Mouse (Mus musculus): Measurements from ENCODE around the gene P2rx6. TPM values are rescaled to one million over a fixed set of nuclear protein-coding genes. Genes with fewer than 3 reads are reported as not detected.
A peak's percentile ranks its signal among the peaks of the same experiment; 100 is the strongest.

The P2rx6 gene
- polyA plus RNA-seq, 1 experiment from 2014 or later = 3.0 TPM

- Histone ChIP-seq H3K4me1 (ENCODE audit: control insufficient read depth, insufficient read depth, low read depth, low read length) (peaks cover 14% of the 10 kb centered on the region), H3K36me3 (ENCODE audit: control insufficient read depth, insufficient read depth, low read length) (no peaks in the 10 kb centered on the region), H3K4me3 (ENCODE audit: low read length) (peak overlapping the region; percentile 55), H3K27me3 (replicated peaks; ENCODE audit: control insufficient read depth, insufficient read depth, low read length) (no peaks in the 10 kb centered on the region; the same call in 1 of the 2 replicates), H3K4me2 (ENCODE audit: low read length) (peak overlapping the region; percentile 82), H3K9ac (ENCODE audit: low read depth, low read length) (peak overlapping the region; percentile 73), H3K27ac (ENCODE audit: low read depth, low read length) (peak overlapping the region; percentile 76), H3K9me3 (ENCODE audit: control insufficient read depth, low read length) (no peaks in the 10 kb centered on the region)
- peak; percentile 92 for ATAC-seq
- 14% methylated on average over 42 of the region's 45 CpGs for WGBS
Measured at GRCm38 (mm10) chr16:17575870-17576824, 14.5 kb downstream of the P2rx6 start.

- H3K36me3 ChIP-seq (ENCODE audit: control insufficient read depth, insufficient read depth, low read length) = no peaks in the 10 kb centered on the region
- WGBS = 13% methylated on average over 8 of the region's 8 CpGs
- H3K27ac ChIP-seq (ENCODE audit: low read depth, low read length) = peak overlapping the region; percentile 54
- H3K9ac ChIP-seq (ENCODE audit: low read depth, low read length) = peak overlapping the region; percentile 73
- no peaks in the 10 kb centered on the region; the same call in 1 of the 2 replicates for H3K27me3 ChIP-seq (replicated peaks; ENCODE audit: control insufficient read depth, insufficient read depth, low read length)
- H3K4me3 ChIP-seq (ENCODE audit: low read length) = peak overlapping the region; percentile 55
- peaks cover 14% of the 10 kb centered on the region for H3K4me1 ChIP-seq (ENCODE audit: control insufficient read depth, insufficient read depth, low read depth, low read length)
- no peaks in the 10 kb centered on the region for H3K9me3 ChIP-seq (ENCODE audit: control insufficient read depth, low read length)
- H3K4me2 ChIP-seq (ENCODE audit: low read length) = peak overlapping the region; percentile 82
- ATAC-seq = no peak
Measured at GRCm38 (mm10) chr16:17576825-17577215, 15.1 kb downstream of the P2rx6 start.

GRCm38 (mm10) chr16:17583064-17583463 lies 21.4 kb downstream of the P2rx6 start, which contains the start of gene Slc7a4:
Slc7a4 (minus strand) TSS chr16:17583214.
- Histone ChIP-seq H3K4me2 (ENCODE audit: low read length) (no peak within 1 kb of the TSS), H3K27ac (ENCODE audit: low read depth, low read length) (no peak within 1 kb of the TSS), H3K4me3 (ENCODE audit: low read length) (no peak within 1 kb of the TSS), H3K27me3 (replicated peaks; ENCODE audit: control insufficient read depth, insufficient read depth, low read length) (no peaks in the 10 kb centered on the region), H3K9me3 (ENCODE audit: control insufficient read depth, low read length) (0 out of 2 replicates have a peak, but pooled peaks cover under 1% of the 10 kb centered on the region), H3K36me3 (ENCODE audit: control insufficient read depth, insufficient read depth, low read length) (no peaks in the 10 kb centered on the region), H3K9ac (ENCODE audit: low read depth, low read length) (no peak within 1 kb of the TSS), H3K4me1 (ENCODE audit: control insufficient read depth, insufficient read depth, low read depth, low read length) (no peaks in the 10 kb centered on the region)
- no peak for ATAC-seq
- 18% methylated on average over 8 of the region's 8 CpGs for WGBS

GRCm38 (mm10) chr16:17584555-17584954 lies 22.9 kb downstream of the P2rx6 start:
- Histone ChIP-seq H3K27ac (ENCODE audit: low read depth, low read length) (no peak overlapping the region), H3K36me3 (ENCODE audit: control insufficient read depth, insufficient read depth, low read length) (no peaks in the 10 kb centered on the region), H3K4me2 (ENCODE audit: low read length) (no peak overlapping the region), H3K4me1 (ENCODE audit: control insufficient read depth, insufficient read depth, low read depth, low read length) (no peaks in the 10 kb centered on the region), H3K27me3 (replicated peaks; ENCODE audit: control insufficient read depth, insufficient read depth, low read length) (no peaks in the 10 kb centered on the region), H3K4me3 (ENCODE audit: low read length) (no peak overlapping the region), H3K9me3 (ENCODE audit: control insufficient read depth, low read length) (0 out of 2 replicates have a peak, but pooled peaks cover 2% of the 10 kb centered on the region), H3K9ac (ENCODE audit: low read depth, low read length) (no peak overlapping the region)
- 84% methylated on average over 7 of the region's 7 CpGs for WGBS
- no peak for ATAC-seq

GRCm38 (mm10) chr16:17590731-17591130 lies 29.0 kb downstream of the P2rx6 start:
- 0 out of 2 replicates have a peak, but pooled peaks cover 2% of the 10 kb centered on the region for H3K9me3 ChIP-seq (ENCODE audit: control insufficient read depth, low read length)
- no peak for ATAC-seq
- H3K27ac ChIP-seq (ENCODE audit: low read depth, low read length) = no peak overlapping the region
- H3K4me2 ChIP-seq (ENCODE audit: low read length) = no peak overlapping the region
- H3K9ac ChIP-seq (ENCODE audit: low read depth, low read length) = no peak overlapping the region
- H3K4me1 ChIP-seq (ENCODE audit: control insufficient read depth, insufficient read depth, low read depth, low read length) = no peaks in the 10 kb centered on the region
- 43% methylated on average over 2 of the region's 2 CpGs for WGBS
- no peak overlapping the region for H3K4me3 ChIP-seq (ENCODE audit: low read length)
- H3K27me3 ChIP-seq (replicated peaks; ENCODE audit: control insufficient read depth, insufficient read depth, low read length) = no peaks in the 10 kb centered on the region
- H3K36me3 ChIP-seq (ENCODE audit: control insufficient read depth, insufficient read depth, low read length) = no peaks in the 10 kb centered on the region

GRCm38 (mm10) chr16:17600944-17601562 lies 39.4 kb downstream of the P2rx6 start:
- WGBS = 63% methylated on average over 3 of the region's 3 CpGs
- H3K9ac ChIP-seq (ENCODE audit: low read depth, low read length) = no peak overlapping the region
- H3K4me2 ChIP-seq (ENCODE audit: low read length) = no peak overlapping the region
- no peak overlapping the region for H3K27ac ChIP-seq (ENCODE audit: low read depth, low read length)
- no peaks in the 10 kb centered on the region; the same call in 1 of the 2 replicates for H3K4me1 ChIP-seq (ENCODE audit: control insufficient read depth, insufficient read depth, low read depth, low read length)
- H3K36me3 ChIP-seq (ENCODE audit: control insufficient read depth, insufficient read depth, low read length) = no peaks in the 10 kb centered on the region
- no peak for ATAC-seq
- H3K27me3 ChIP-seq (replicated peaks; ENCODE audit: control insufficient read depth, insufficient read depth, low read length) = no peaks in the 10 kb centered on the region
- no peak overlapping the region for H3K4me3 ChIP-seq (ENCODE audit: low read length)
- H3K9me3 ChIP-seq (ENCODE audit: control insufficient read depth, low read length) = no peaks in the 10 kb centered on the region

- H3K9ac ChIP-seq (ENCODE audit: low read depth, low read length) = no peak overlapping the region
- no peak for ATAC-seq
- H3K4me3 ChIP-seq (ENCODE audit: low read length) = no peak overlapping the region
- H3K9me3 ChIP-seq (ENCODE audit: control insufficient read depth, low read length) = no peaks in the 10 kb centered on the region
- H3K4me2 ChIP-seq (ENCODE audit: low read length) = no peak overlapping the region
- H3K27ac ChIP-seq (ENCODE audit: low read depth, low read length) = no peak overlapping the region
- no peaks in the 10 kb centered on the region for H3K27me3 ChIP-seq (replicated peaks; ENCODE audit: control insufficient read depth, insufficient read depth, low read length)
- no peaks in the 10 kb centered on the region for H3K36me3 ChIP-seq (ENCODE audit: control insufficient read depth, insufficient read depth, low read length)
- 44% methylated on average over 4 of the region's 4 CpGs for WGBS
- H3K4me1 ChIP-seq (ENCODE audit: control insufficient read depth, insufficient read depth, low read depth, low read length) = no peaks in the 10 kb centered on the region; the same call in 1 of the 2 replicates
Measured at GRCm38 (mm10) chr16:17604941-17605340, 43.3 kb downstream of the P2rx6 start.

GRCm38 (mm10) chr16:17605684-17606083 lies 44.0 kb downstream of the P2rx6 start:
- 75% methylated on average over 5 of the region's 5 CpGs for WGBS
- H3K27ac ChIP-seq (ENCODE audit: low read depth, low read length) = no peak overlapping the region
- H3K27me3 ChIP-seq (replicated peaks; ENCODE audit: control insufficient read depth, insufficient read depth, low read length) = no peaks in the 10 kb centered on the region
- H3K9ac ChIP-seq (ENCODE audit: low read depth, low read length) = no peak overlapping the region
- ATAC-seq = no peak
- no peaks in the 10 kb centered on the region for H3K9me3 ChIP-seq (ENCODE audit: control insufficient read depth, low read length)
- no peak overlapping the region for H3K4me3 ChIP-seq (ENCODE audit: low read length)
- H3K4me1 ChIP-seq (ENCODE audit: control insufficient read depth, insufficient read depth, low read depth, low read length) = no peaks in the 10 kb centered on the region; the same call in 1 of the 2 replicates
- H3K36me3 ChIP-seq (ENCODE audit: control insufficient read depth, insufficient read depth, low read length) = no peaks in the 10 kb centered on the region
- no peak overlapping the region for H3K4me2 ChIP-seq (ENCODE audit: low read length)

GRCm38 (mm10) chr16:17611383-17611782 lies 49.7 kb downstream of the P2rx6 start:
- Histone ChIP-seq H3K27me3 (replicated peaks; ENCODE audit: control insufficient read depth, insufficient read depth, low read length) (no peaks in the 10 kb centered on the region), H3K27ac (ENCODE audit: low read depth, low read length) (no peak overlapping the region), H3K9me3 (ENCODE audit: control insufficient read depth, low read length) (no peaks in the 10 kb centered on the region), H3K4me3 (ENCODE audit: low read length) (no peak overlapping the region), H3K36me3 (ENCODE audit: control insufficient read depth, insufficient read depth, low read length) (no peaks in the 10 kb centered on the region), H3K4me1 (ENCODE audit: control insufficient read depth, insufficient read depth, low read depth, low read length) (no peaks in the 10 kb centered on the region), H3K4me2 (ENCODE audit: low read length) (no peak overlapping the region), H3K9ac (ENCODE audit: low read depth, low read length) (no peak overlapping the region)
- no peak for ATAC-seq
- 64% methylated on average over 4 of the region's 4 CpGs for WGBS
